Mouse (Mus musculus): Measurements from ENCODE around the gene Cd200r1. TPM values are rescaled to one million over a fixed set of nuclear protein-coding genes. Genes with fewer than 3 reads are reported as not detected.

Gene Cd200r1
- polyA plus RNA-seq, 1 experiment from 2014 or later = 0.97 TPM

GRCm38 (mm10) chr16:44757700-44758099 is 7.8 kb upstream of the Cd200r1 start:
- Histone ChIP-seq H3K27ac (no peak overlapping the region), H3K4me1 (replicated peaks; ENCODE audit: insufficient read depth, low read length) (no peaks in the 10 kb centered on the region), H3K4me2 (ENCODE audit: low read length) (no peak overlapping the region), H3K4me3 (replicated peaks; ENCODE audit: low read depth, low read length) (no peak overlapping the region), H3K36me3 (ENCODE audit: insufficient read depth, low read length) (no peaks in the 10 kb centered on the region), H3K9me3 (replicated peaks; ENCODE audit: low read length) (no peaks in the 10 kb centered on the region), H3K27me3 (ENCODE audit: insufficient read depth, low read length) (no peaks in the 10 kb centered on the region), H3K9ac (ENCODE audit: low read depth, low read length) (no peak overlapping the region)
- ATAC-seq (replicated peaks; ENCODE audit: low FRiP score, low read depth) = no peak
- TF ChIP-seq CTCF (IDR thresholded peaks at IDR 0.05; ENCODE audit: low read depth) = no peak
- 66% methylated on average over 8 of the region's 8 CpGs for WGBS
- DNase-seq (ENCODE audit: low spot score) = no peak

- DNase-seq (ENCODE audit: low spot score) (peak; percentile 18), ATAC-seq (replicated peaks; ENCODE audit: low FRiP score, low read depth) (no peak)
- H3K9ac ChIP-seq (ENCODE audit: low read depth, low read length) = no peak overlapping the region
- no peaks in the 10 kb centered on the region for H3K9me3 ChIP-seq (replicated peaks; ENCODE audit: low read length)
- no peaks in the 10 kb centered on the region for H3K36me3 ChIP-seq (ENCODE audit: insufficient read depth, low read length)
- no peak overlapping the region for H3K4me2 ChIP-seq (ENCODE audit: low read length)
- no peak overlapping the region for H3K4me3 ChIP-seq (replicated peaks; ENCODE audit: low read depth, low read length)
- no peak overlapping the region for H3K27ac ChIP-seq
- H3K4me1 ChIP-seq (replicated peaks; ENCODE audit: insufficient read depth, low read length) = no peaks in the 10 kb centered on the region
- 78% methylated on average over 1 of the region's 1 CpGs for WGBS
- H3K27me3 ChIP-seq (ENCODE audit: insufficient read depth, low read length) = no peaks in the 10 kb centered on the region
- TF ChIP-seq CTCF (IDR thresholded peaks at IDR 0.05; ENCODE audit: low read depth) = peak; percentile 55; the same call in 1 of the 2 replicates
Observed at GRCm38 (mm10) chr16:44761811-44762210, 3.7 kb upstream of the Cd200r1 start.

- no peak overlapping the region for H3K9ac ChIP-seq (ENCODE audit: low read depth, low read length)
- H3K9me3 ChIP-seq (replicated peaks; ENCODE audit: low read length) = no peaks in the 10 kb centered on the region
- no peak for TF ChIP-seq CTCF (IDR thresholded peaks at IDR 0.05; ENCODE audit: low read depth)
- H3K4me1 ChIP-seq (replicated peaks; ENCODE audit: insufficient read depth, low read length) = no peaks in the 10 kb centered on the region
- H3K4me3 ChIP-seq (replicated peaks; ENCODE audit: low read depth, low read length) = no peak overlapping the region
- DNase-seq (ENCODE audit: low spot score) (no peak), ATAC-seq (replicated peaks; ENCODE audit: low FRiP score, low read depth) (no peak)
- 73% methylated on average over 9 of the region's 9 CpGs for WGBS
- H3K36me3 ChIP-seq (ENCODE audit: insufficient read depth, low read length) = no peaks in the 10 kb centered on the region
- no peak overlapping the region for H3K4me2 ChIP-seq (ENCODE audit: low read length)
- H3K27me3 ChIP-seq (ENCODE audit: insufficient read depth, low read length) = no peaks in the 10 kb centered on the region
- H3K27ac ChIP-seq = no peak overlapping the region
Observed at GRCm38 (mm10) chr16:44766320-44766892, 870 bp downstream of the Cd200r1 start.

GRCm38 (mm10) chr16:44767506-44767905 is 2.0 kb downstream of the Cd200r1 start:
- H3K27ac ChIP-seq = no peak overlapping the region
- ATAC-seq (replicated peaks; ENCODE audit: low FRiP score, low read depth) (no peak), DNase-seq (ENCODE audit: low spot score) (no peak)
- H3K9ac ChIP-seq (ENCODE audit: low read depth, low read length) = no peak overlapping the region
- no peak overlapping the region for H3K4me3 ChIP-seq (replicated peaks; ENCODE audit: low read depth, low read length)
- H3K9me3 ChIP-seq (replicated peaks; ENCODE audit: low read length) = no peaks in the 10 kb centered on the region
- 79% methylated on average over 7 of the region's 7 CpGs for WGBS
- H3K4me2 ChIP-seq (ENCODE audit: low read length) = no peak overlapping the region
- no peak for TF ChIP-seq CTCF (IDR thresholded peaks at IDR 0.05; ENCODE audit: low read depth)
- no peaks in the 10 kb centered on the region for H3K36me3 ChIP-seq (ENCODE audit: insufficient read depth, low read length)
- no peaks in the 10 kb centered on the region for H3K4me1 ChIP-seq (replicated peaks; ENCODE audit: insufficient read depth, low read length)
- H3K27me3 ChIP-seq (ENCODE audit: insufficient read depth, low read length) = no peaks in the 10 kb centered on the region

GRCm38 (mm10) chr16:44767967-44768366 is 2.4 kb downstream of the Cd200r1 start:
- peak; percentile 92 for TF ChIP-seq CTCF (IDR thresholded peaks at IDR 0.05; ENCODE audit: low read depth)
- Histone ChIP-seq H3K4me1 (replicated peaks; ENCODE audit: insufficient read depth, low read length) (no peaks in the 10 kb centered on the region), H3K27ac (no peak overlapping the region), H3K4me3 (replicated peaks; ENCODE audit: low read depth, low read length) (no peak overlapping the region), H3K9me3 (replicated peaks; ENCODE audit: low read length) (no peaks in the 10 kb centered on the region), H3K36me3 (ENCODE audit: insufficient read depth, low read length) (no peaks in the 10 kb centered on the region), H3K27me3 (ENCODE audit: insufficient read depth, low read length) (no peaks in the 10 kb centered on the region), H3K9ac (ENCODE audit: low read depth, low read length) (no peak overlapping the region), H3K4me2 (ENCODE audit: low read length) (no peak overlapping the region)
- peak; percentile 82 for DNase-seq (ENCODE audit: low spot score)
- ATAC-seq (replicated peaks; ENCODE audit: low FRiP score, low read depth) = no peak
- WGBS = 49% methylated on average over 2 of the region's 2 CpGs

- 61% methylated on average over 6 of the region's 6 CpGs for WGBS
- ATAC-seq (replicated peaks; ENCODE audit: low FRiP score, low read depth) = no peak
Observed at GRCm38 (mm10) chr16:44772577-44772976, 7.0 kb downstream of the Cd200r1 start.

GRCm38 (mm10) chr16:44773673-44774072 is 8.1 kb downstream of the Cd200r1 start:
- Histone ChIP-seq H3K36me3 (ENCODE audit: insufficient read depth, low read length) (no peaks in the 10 kb centered on the region), H3K4me2 (ENCODE audit: low read length) (no peak overlapping the region), H3K27ac (no peak overlapping the region), H3K9me3 (replicated peaks; ENCODE audit: low read length) (no peaks in the 10 kb centered on the region), H3K4me1 (replicated peaks; ENCODE audit: insufficient read depth, low read length) (no peaks in the 10 kb centered on the region), H3K4me3 (replicated peaks; ENCODE audit: low read depth, low read length) (no peak overlapping the region), H3K27me3 (ENCODE audit: insufficient read depth, low read length) (no peaks in the 10 kb centered on the region), H3K9ac (ENCODE audit: low read depth, low read length) (no peak overlapping the region)
- WGBS = 81% methylated on average over 3 of the region's 3 CpGs
- DNase-seq (ENCODE audit: low spot score) (no peak), ATAC-seq (replicated peaks; ENCODE audit: low FRiP score, low read depth) (no peak)
- TF ChIP-seq CTCF (IDR thresholded peaks at IDR 0.05; ENCODE audit: low read depth) = no peak

More at GRCm38 (mm10) chr16:44772577-44772976, 7.0 kb downstream of the Cd200r1 start:
- Histone ChIP-seq H3K9me3 (replicated peaks; ENCODE audit: low read length) (no peaks in the 10 kb centered on the region), H3K36me3 (ENCODE audit: insufficient read depth, low read length) (no peaks in the 10 kb centered on the region), H3K27me3 (ENCODE audit: insufficient read depth, low read length) (no peaks in the 10 kb centered on the region), H3K4me2 (ENCODE audit: low read length) (no peak overlapping the region), H3K4me3 (replicated peaks; ENCODE audit: low read depth, low read length) (no peak overlapping the region), H3K27ac (no peak overlapping the region), H3K4me1 (replicated peaks; ENCODE audit: insufficient read depth, low read length) (no peaks in the 10 kb centered on the region), H3K9ac (ENCODE audit: low read depth, low read length) (no peak overlapping the region)
- no peak for DNase-seq (ENCODE audit: low spot score)
- no peak for TF ChIP-seq CTCF (IDR thresholded peaks at IDR 0.05; ENCODE audit: low read depth)
